Mouse (Mus musculus): ENCODE measurements at regions not wholly inside any gene's neighbourhood (a gene's known extent, or its start where the extent isn't known, plus 50 kb on each side); places are given as distances from the start of the nearest gene placed in this dataset.

GRCm38 (mm10) chr8:36364567-36365231, 599.1 kb downstream of the Gm19410 start:
- DNase-seq = no peak

- DNase-seq = no peak
Measured at GRCm38 (mm10) chr8:36365945-36366344, 600.4 kb downstream of the Gm19410 start.

- no peak for DNase-seq
Measured at GRCm38 (mm10) chr8:36376579-36377350, 611.2 kb downstream of the Gm19410 start.

- no peak for DNase-seq
Measured at GRCm38 (mm10) chr8:36394487-36394886, 598.9 kb upstream of the AI429214 start.

GRCm38 (mm10) chr8:36396493-36396892, 596.9 kb upstream of the AI429214 start:
- DNase-seq = no peak

GRCm38 (mm10) chr8:36406706-36407105, 586.7 kb upstream of the AI429214 start:
- peak; percentile 21 for DNase-seq

Data from right cerebral cortex, postnatal 25 days (tissue).